Mouse (Mus musculus): ENCODE results near the gene Utp11. TPM values are rescaled to one million over a fixed set of nuclear protein-coding genes. Genes with fewer than 3 reads are reported as not detected.
A peak's percentile ranks its signal among the peaks of the same experiment; 100 is the strongest.

Gene Utp11
- 39.8 and 43.8 TPM in 2 replicates for polyA plus RNA-seq (2015; fragmentation: Nextera tagmentation; extraction: Ambion mirVana)

- H3K4me3 ChIP-seq (ENCODE audit: low read depth, low read length), result peak within 1 kb of the TSS; percentile 78
- no peaks in the 10 kb centered on the region for H3K9me3 ChIP-seq (replicated peaks; ENCODE audit: control insufficient read depth, low read length, poor library complexity, severe bottlenecking)
- WGBS, result under 1% methylated on average over 39 of the region's 43 CpGs
- H3K9ac ChIP-seq (ENCODE audit: low read depth, low read length), result peak within 1 kb of the TSS; percentile 89
- peak; percentile 98 for ATAC-seq
- H3K27me3 ChIP-seq (ENCODE audit: control insufficient read depth, insufficient read depth, low read depth, low read length), result peaks cover 4% of the 10 kb centered on the region
- H3K36me3 ChIP-seq (ENCODE audit: control insufficient read depth, insufficient read depth, low read length), result no peaks in the 10 kb centered on the region
- H3K27ac ChIP-seq (ENCODE audit: low read length), result peak within 1 kb of the TSS; percentile 44
- H3K4me2 ChIP-seq (ENCODE audit: low read length), result peak within 1 kb of the TSS; percentile 62
- peaks cover 13% of the 10 kb centered on the region for H3K4me1 ChIP-seq (ENCODE audit: control insufficient read depth, insufficient read depth, low read length)
These were observed at the start of gene Utp11 for GRCm38 (mm10) chr4:124693135-124693894. Gene Utp11 (minus strand): TSS chr4:124693600.

GRCm38 (mm10) chr4:124742839-124743238, 49.4 kb upstream of the Utp11 start:
- no peak overlapping the region for H3K9ac ChIP-seq (ENCODE audit: low read depth, low read length)
- H3K4me1 ChIP-seq (ENCODE audit: control insufficient read depth, insufficient read depth, low read length), result peaks cover 12% of the 10 kb centered on the region
- peaks cover 11% of the 10 kb centered on the region for H3K36me3 ChIP-seq (ENCODE audit: control insufficient read depth, insufficient read depth, low read length)
- no peak overlapping the region for H3K27ac ChIP-seq (ENCODE audit: low read length)
- WGBS, result 84% methylated on average over 11 of the region's 11 CpGs
- no peaks in the 10 kb centered on the region for H3K27me3 ChIP-seq (ENCODE audit: control insufficient read depth, insufficient read depth, low read depth, low read length)
- H3K9me3 ChIP-seq (replicated peaks; ENCODE audit: control insufficient read depth, low read length, poor library complexity, severe bottlenecking), result no peaks in the 10 kb centered on the region
- H3K4me3 ChIP-seq (ENCODE audit: low read depth, low read length), result no peak overlapping the region
- no peak for ATAC-seq
- H3K4me2 ChIP-seq (ENCODE audit: low read length), result no peak overlapping the region

GRCm38 (mm10) chr4:124741376-124742343, 48.3 kb upstream of the Utp11 start, which contains the start of gene Inpp5b:
Gene Inpp5b (plus strand): TSS chr4:124741850.
- peak within 1 kb of the TSS; percentile 86 for H3K9ac ChIP-seq (ENCODE audit: low read depth, low read length)
- peak within 1 kb of the TSS; percentile 54; the same call in 1 of the 2 replicates for H3K27ac ChIP-seq (ENCODE audit: low read length)
- H3K4me1 ChIP-seq (ENCODE audit: control insufficient read depth, insufficient read depth, low read length), result peaks cover 12% of the 10 kb centered on the region
- ATAC-seq, result peak; percentile 93
- peaks cover 9% of the 10 kb centered on the region for H3K36me3 ChIP-seq (ENCODE audit: control insufficient read depth, insufficient read depth, low read length)
- H3K9me3 ChIP-seq (replicated peaks; ENCODE audit: control insufficient read depth, low read length, poor library complexity, severe bottlenecking), result no peaks in the 10 kb centered on the region
- H3K4me3 ChIP-seq (ENCODE audit: low read depth, low read length), result peak within 1 kb of the TSS; percentile 70
- H3K27me3 ChIP-seq (ENCODE audit: control insufficient read depth, insufficient read depth, low read depth, low read length), result no peaks in the 10 kb centered on the region
- H3K4me2 ChIP-seq (ENCODE audit: low read length), result peak within 1 kb of the TSS; percentile 78
- WGBS, result 14% methylated on average over 25 of the region's 25 CpGs

- no peak overlapping the region for H3K4me3 ChIP-seq (ENCODE audit: low read depth, low read length)
- H3K9ac ChIP-seq (ENCODE audit: low read depth, low read length), result no peak overlapping the region
- ATAC-seq, result no peak
- no peaks in the 10 kb centered on the region for H3K9me3 ChIP-seq (replicated peaks; ENCODE audit: control insufficient read depth, low read length, poor library complexity, severe bottlenecking)
- H3K27ac ChIP-seq (ENCODE audit: low read length), result no peak overlapping the region
- peaks cover 12% of the 10 kb centered on the region for H3K4me1 ChIP-seq (ENCODE audit: control insufficient read depth, insufficient read depth, low read length)
- H3K27me3 ChIP-seq (ENCODE audit: control insufficient read depth, insufficient read depth, low read depth, low read length), result no peaks in the 10 kb centered on the region
- no peaks in the 10 kb centered on the region for H3K36me3 ChIP-seq (ENCODE audit: control insufficient read depth, insufficient read depth, low read length)
- WGBS, result 88% methylated on average over 1 of the region's 1 CpGs
- no peak overlapping the region for H3K4me2 ChIP-seq (ENCODE audit: low read length)
These were observed 45.4 kb upstream of the Utp11 start for GRCm38 (mm10) chr4:124738783-124739182.

GRCm38 (mm10) chr4:124738013-124738412, 44.6 kb upstream of the Utp11 start:
- H3K4me3 ChIP-seq (ENCODE audit: low read depth, low read length), result no peak overlapping the region
- ATAC-seq, result no peak
- H3K9me3 ChIP-seq (replicated peaks; ENCODE audit: control insufficient read depth, low read length, poor library complexity, severe bottlenecking), result no peaks in the 10 kb centered on the region
- H3K27ac ChIP-seq (ENCODE audit: low read length), result no peak overlapping the region
- WGBS, result 62% methylated on average over 4 of the region's 4 CpGs
- H3K4me1 ChIP-seq (ENCODE audit: control insufficient read depth, insufficient read depth, low read length), result peaks cover 12% of the 10 kb centered on the region
- no peaks in the 10 kb centered on the region for H3K27me3 ChIP-seq (ENCODE audit: control insufficient read depth, insufficient read depth, low read depth, low read length)
- H3K9ac ChIP-seq (ENCODE audit: low read depth, low read length), result no peak overlapping the region
- no peak overlapping the region for H3K4me2 ChIP-seq (ENCODE audit: low read length)
- no peaks in the 10 kb centered on the region; the same call in 1 of the 2 replicates for H3K36me3 ChIP-seq (ENCODE audit: control insufficient read depth, insufficient read depth, low read length)

GRCm38 (mm10) chr4:124737486-124737885, 44.1 kb upstream of the Utp11 start:
- Histone ChIP-seq H3K4me2 (ENCODE audit: low read length) (no peak overlapping the region), H3K4me1 (ENCODE audit: control insufficient read depth, insufficient read depth, low read length) (peaks cover 8% of the 10 kb centered on the region), H3K36me3 (ENCODE audit: control insufficient read depth, insufficient read depth, low read length) (peaks cover 4% of the 10 kb centered on the region; the same call in 1 of the 2 replicates), H3K27me3 (ENCODE audit: control insufficient read depth, insufficient read depth, low read depth, low read length) (no peaks in the 10 kb centered on the region), H3K9me3 (replicated peaks; ENCODE audit: control insufficient read depth, low read length, poor library complexity, severe bottlenecking) (no peaks in the 10 kb centered on the region), H3K9ac (ENCODE audit: low read depth, low read length) (no peak overlapping the region), H3K27ac (ENCODE audit: low read length) (no peak overlapping the region), H3K4me3 (ENCODE audit: low read depth, low read length) (no peak overlapping the region)
- no peak for ATAC-seq
- 74% methylated on average over 5 of the region's 5 CpGs for WGBS

- no peaks in the 10 kb centered on the region for H3K27me3 ChIP-seq (ENCODE audit: control insufficient read depth, insufficient read depth, low read depth, low read length)
- no peaks in the 10 kb centered on the region for H3K9me3 ChIP-seq (replicated peaks; ENCODE audit: control insufficient read depth, low read length, poor library complexity, severe bottlenecking)
- ATAC-seq, result no peak
- peaks cover 5% of the 10 kb centered on the region for H3K36me3 ChIP-seq (ENCODE audit: control insufficient read depth, insufficient read depth, low read length)
- H3K27ac ChIP-seq (ENCODE audit: low read length), result no peak overlapping the region; the same call in 1 of the 2 replicates
- peaks cover 3% of the 10 kb centered on the region; the same call in 1 of the 2 replicates for H3K4me1 ChIP-seq (ENCODE audit: control insufficient read depth, insufficient read depth, low read length)
- H3K4me2 ChIP-seq (ENCODE audit: low read length), result no peak overlapping the region
- H3K9ac ChIP-seq (ENCODE audit: low read depth, low read length), result no peak overlapping the region
- 70% methylated on average over 2 of the region's 2 CpGs for WGBS
- H3K4me3 ChIP-seq (ENCODE audit: low read depth, low read length), result no peak overlapping the region
These were observed 43.6 kb upstream of the Utp11 start for GRCm38 (mm10) chr4:124736952-124737351.

GRCm38 (mm10) chr4:124726121-124726520, 32.7 kb upstream of the Utp11 start:
- Histone ChIP-seq H3K4me2 (ENCODE audit: low read length) (no peak overlapping the region), H3K9ac (ENCODE audit: low read depth, low read length) (no peak overlapping the region), H3K9me3 (replicated peaks; ENCODE audit: control insufficient read depth, low read length, poor library complexity, severe bottlenecking) (no peaks in the 10 kb centered on the region), H3K4me1 (ENCODE audit: control insufficient read depth, insufficient read depth, low read length) (no peaks in the 10 kb centered on the region), H3K27me3 (ENCODE audit: control insufficient read depth, insufficient read depth, low read depth, low read length) (no peaks in the 10 kb centered on the region), H3K27ac (ENCODE audit: low read length) (no peak overlapping the region), H3K4me3 (ENCODE audit: low read depth, low read length) (no peak overlapping the region), H3K36me3 (ENCODE audit: control insufficient read depth, insufficient read depth, low read length) (peaks cover 54% of the 10 kb centered on the region)
- 79% methylated on average over 6 of the region's 6 CpGs for WGBS
- ATAC-seq, result no peak
